Mouse (Mus musculus) heart, adult 8-10 months (tissue): ENCODE measurements around the gene Itpk1. TPM values are rescaled to one million over a fixed set of nuclear protein-coding genes. Genes with fewer than 3 reads are reported as not detected.

ENCODE experiments used
- DNase-seq: peaks from one replicate; pipeline ENCODE4 v3.0.0; 2022; ENCODE audit warnings: low spot score
- total RNA-seq, 4 experiments: library from RNA; stranded (reverse); gene quantifications; 2 replicates each; pipeline ENCODE4 v1.2.4; 2022

Itpk1 gene
- total RNA-seq, 4 experiments from 2014 or later: 6.9 to 8.0 (median 7.6) TPM

- DNase-seq: no peak
Observed at GRCm38 (mm10) chr12:102625118-102625517, 79.6 kb downstream of the Itpk1 start.

GRCm38 (mm10) chr12:102623827-102624226 is 80.9 kb downstream of the Itpk1 start:
- DNase-seq: no peak

- DNase-seq: no peak
Observed at GRCm38 (mm10) chr12:102622302-102622842, 82.4 kb downstream of the Itpk1 start.

GRCm38 (mm10) chr12:102621811-102622210 is 82.9 kb downstream of the Itpk1 start:
- DNase-seq: no peak

- no peak for DNase-seq
Observed at GRCm38 (mm10) chr12:102621205-102621604, 83.5 kb downstream of the Itpk1 start.

GRCm38 (mm10) chr12:102619908-102620307 is 84.8 kb downstream of the Itpk1 start:
- no peak for DNase-seq

GRCm38 (mm10) chr12:102618085-102618484 is 86.6 kb downstream of the Itpk1 start:
- DNase-seq: no peak

- DNase-seq: no peak
Observed at GRCm38 (mm10) chr12:102616843-102617519, 87.7 kb downstream of the Itpk1 start.

- DNase-seq: no peak
Observed at GRCm38 (mm10) chr12:102616201-102616600, 88.5 kb downstream of the Itpk1 start.

- DNase-seq: no peak
Observed at GRCm38 (mm10) chr12:102613411-102613810, 91.3 kb downstream of the Itpk1 start.

- DNase-seq: no peak
Observed at GRCm38 (mm10) chr12:102612431-102612830, 92.3 kb downstream of the Itpk1 start.

- no peak for DNase-seq
Observed at GRCm38 (mm10) chr12:102610927-102611326, 93.8 kb downstream of the Itpk1 start.

- no peak for DNase-seq
Observed at GRCm38 (mm10) chr12:102607808-102608517, 96.8 kb downstream of the Itpk1 start.

- DNase-seq: no peak
Observed at GRCm38 (mm10) chr12:102607066-102607465, 97.7 kb downstream of the Itpk1 start.

GRCm38 (mm10) chr12:102605607-102606006 is 99.1 kb downstream of the Itpk1 start:
- no peak for DNase-seq

- no peak for DNase-seq
Observed at GRCm38 (mm10) chr12:102602255-102603041, 102.3 kb downstream of the Itpk1 start.

GRCm38 (mm10) chr12:102601847-102602246 is 102.9 kb downstream of the Itpk1 start:
- DNase-seq: no peak

- DNase-seq: peak; percentile 44
Observed at GRCm38 (mm10) chr12:102600345-102600744, 104.4 kb downstream of the Itpk1 start.

GRCm38 (mm10) chr12:102599801-102600200 is 104.9 kb downstream of the Itpk1 start:
- no peak for DNase-seq

GRCm38 (mm10) chr12:102598535-102598934 is 106.2 kb downstream of the Itpk1 start:
- DNase-seq: no peak

- peak; percentile 72 for DNase-seq
Observed at GRCm38 (mm10) chr12:102597466-102597865, 107.3 kb downstream of the Itpk1 start.

- DNase-seq: no peak
Observed at GRCm38 (mm10) chr12:102596410-102596809, 108.3 kb downstream of the Itpk1 start.
